Mouse (Mus musculus) kidney, embryonic 14.5 days (tissue): ENCODE measurements at regions not wholly inside any gene's neighbourhood (a gene's known extent, or its start where the extent isn't known, plus 50 kb on each side); places are given as distances from the start of the nearest gene placed in this dataset.

Source experiments
- ATAC-seq: fragments of 200-750 bp; cut with Nextera tagmentation; 2 replicates; pipeline ENCODE4 v1.8.0; 2017; ENCODE audit warnings: moderate number of reproducible peaks, mild to moderate bottlenecking, moderate TSS enrichment, moderate library complexity; ENCODE audit not compliant: low FRiP score, low TSS enrichment
- H3K27ac ChIP-seq: fragments of 300-500 bp; sonication (generic); 2 replicates; pipeline ENCODE4 v1.5.1; 2014; ENCODE audit warnings: low read depth, mild to moderate bottlenecking, low read length, moderate library complexity, mixed read lengths
- H3K27me3 ChIP-seq: fragments of 300-500 bp; sonication (generic); 2 replicates; pipeline ENCODE4 v1.6.1; 2014; ENCODE audit warnings: mild to moderate bottlenecking, low read length; ENCODE audit not compliant: control insufficient read depth, insufficient read depth
- H3K36me3 ChIP-seq: fragments of 300-500 bp; sonication (generic); 2 replicates; pipeline ENCODE4 v1.6.1; 2014; ENCODE audit warnings: low read length, mixed read lengths; ENCODE audit not compliant: control insufficient read depth, insufficient read depth
- H3K4me1 ChIP-seq: fragments of 300-500 bp; sonication (generic); 2 replicates; pipeline ENCODE4 v1.6.1; 2014; ENCODE audit warnings: low read length, mixed read lengths; ENCODE audit not compliant: control insufficient read depth, insufficient read depth
- H3K4me2 ChIP-seq: fragments of 300-500 bp; sonication (generic); replicated peaks from 2 replicates; pipeline ENCODE4 v1.6.1; 2014; ENCODE audit warnings: low read depth, mild to moderate bottlenecking, low read length
- H3K4me3 ChIP-seq: fragments of 300-500 bp; sonication (generic); 2 replicates; pipeline ENCODE4 v1.5.1; 2014; ENCODE audit warnings: mild to moderate bottlenecking, low read length
- H3K9ac ChIP-seq: fragments of 300-500 bp; sonication (generic); 2 replicates; pipeline ENCODE4 v1.6.1; 2014; ENCODE audit warnings: low read depth, mild to moderate bottlenecking, low read length, moderate library complexity
- H3K9me3 ChIP-seq: fragments of 300-500 bp; sonication (generic); 2 replicates; pipeline ENCODE4 v1.6.1; 2016; ENCODE audit warnings: low read length; ENCODE audit not compliant: control insufficient read depth
- WGBS: fragments of 180-500 bp; shearing (Covaris S2); extraction: QIAGEN DNeasy Blood & Tissue Kit; methylation state at CpG from one replicate; pipeline ENCODE4 v1.1.7; 2014; 5-methylcytosine and 5-hydroxymethylcytosine counted together

GRCm38 (mm10) chr11:19160669-19161068 is 141.9 kb upstream of the Meis1 start:
- WGBS: 31% methylated on average over 5 of the region's 5 CpGs
- no peaks in the 10 kb centered on the region for H3K27me3 ChIP-seq
- H3K27ac ChIP-seq: no peak overlapping the region
- no peaks in the 10 kb centered on the region for H3K9me3 ChIP-seq
- H3K9ac ChIP-seq: no peak overlapping the region
- ATAC-seq: no peak
- H3K4me2 ChIP-seq: no peak overlapping the region
- no peaks in the 10 kb centered on the region for H3K36me3 ChIP-seq
- H3K4me3 ChIP-seq: no peak overlapping the region
- no peaks in the 10 kb centered on the region for H3K4me1 ChIP-seq

- Histone ChIP-seq H3K27ac (no peak overlapping the region), H3K4me3 (no peak overlapping the region), H3K9me3 (no peaks in the 10 kb centered on the region), H3K4me1 (no peaks in the 10 kb centered on the region), H3K4me2 (no peak overlapping the region), H3K36me3 (no peaks in the 10 kb centered on the region), H3K27me3 (no peaks in the 10 kb centered on the region), H3K9ac (no peak overlapping the region)
- 93% methylated on average over 2 of the region's 2 CpGs for WGBS
- ATAC-seq: no peak
Observed at GRCm38 (mm10) chr11:19170938-19171337, 152.2 kb upstream of the Meis1 start.

- ATAC-seq: no peak
- Histone ChIP-seq H3K4me1 (no peaks in the 10 kb centered on the region), H3K9me3 (no peaks in the 10 kb centered on the region), H3K9ac (no peak overlapping the region), H3K36me3 (no peaks in the 10 kb centered on the region), H3K4me3 (no peak overlapping the region), H3K4me2 (no peak overlapping the region), H3K27me3 (no peaks in the 10 kb centered on the region), H3K27ac (no peak overlapping the region)
- 90% methylated on average over 13 of the region's 13 CpGs for WGBS
Observed at GRCm38 (mm10) chr11:19174305-19175017, 155.7 kb upstream of the Meis1 start.

- H3K4me3 ChIP-seq: no peak overlapping the region
- H3K9ac ChIP-seq: no peak overlapping the region
- H3K4me1 ChIP-seq: no peaks in the 10 kb centered on the region
- no peaks in the 10 kb centered on the region for H3K9me3 ChIP-seq
- WGBS: 91% methylated on average over 1 of the region's 1 CpGs
- H3K36me3 ChIP-seq: no peaks in the 10 kb centered on the region
- no peak overlapping the region for H3K27ac ChIP-seq
- H3K27me3 ChIP-seq: no peaks in the 10 kb centered on the region
- ATAC-seq: no peak
- H3K4me2 ChIP-seq: no peak overlapping the region
Observed at GRCm38 (mm10) chr11:19179290-19179689, 160.5 kb upstream of the Meis1 start.

- 73% methylated on average over 2 of the region's 2 CpGs for WGBS
Observed at GRCm38 (mm10) chr11:19189778-19190177, 171.0 kb upstream of the Meis1 start.

DNA sequence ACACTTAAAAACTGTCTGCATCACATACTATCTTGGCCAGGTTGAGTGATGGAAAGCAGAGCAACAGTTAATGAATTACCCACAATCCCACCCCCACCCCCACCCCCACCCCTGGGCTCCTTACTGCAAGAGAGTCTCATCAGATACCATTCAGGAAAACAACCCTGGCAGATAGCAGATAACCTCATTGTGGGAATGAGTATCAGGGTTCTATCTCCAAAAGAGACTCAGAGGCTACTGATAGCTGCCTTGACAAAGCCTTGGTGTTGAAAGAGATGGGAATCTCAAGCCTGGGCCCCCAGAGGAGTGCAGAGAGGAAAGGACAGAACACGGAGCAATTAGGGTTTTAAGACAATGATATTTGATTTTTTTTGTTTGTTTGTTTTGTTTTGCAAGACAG is 175.7 kb upstream of the Meis1 start:
- no peaks in the 10 kb centered on the region for H3K9me3 ChIP-seq
- no peak overlapping the region for H3K4me2 ChIP-seq
- WGBS: 64% methylated on average over 1 of the region's 1 CpGs
- no peak overlapping the region for H3K27ac ChIP-seq
- H3K4me1 ChIP-seq: no peaks in the 10 kb centered on the region
- no peak overlapping the region for H3K4me3 ChIP-seq
- ATAC-seq: no peak
- H3K27me3 ChIP-seq: no peaks in the 10 kb centered on the region
- H3K36me3 ChIP-seq: no peaks in the 10 kb centered on the region
- H3K9ac ChIP-seq: no peak overlapping the region

More at GRCm38 (mm10) chr11:19189778-19190177, 171.0 kb upstream of the Meis1 start:
- Histone ChIP-seq H3K4me1 (no peaks in the 10 kb centered on the region), H3K4me2 (no peak overlapping the region), H3K9ac (no peak overlapping the region), H3K36me3 (no peaks in the 10 kb centered on the region), H3K9me3 (no peaks in the 10 kb centered on the region), H3K27ac (no peak overlapping the region), H3K27me3 (no peaks in the 10 kb centered on the region), H3K4me3 (no peak overlapping the region)
- no peak for ATAC-seq

DNA sequence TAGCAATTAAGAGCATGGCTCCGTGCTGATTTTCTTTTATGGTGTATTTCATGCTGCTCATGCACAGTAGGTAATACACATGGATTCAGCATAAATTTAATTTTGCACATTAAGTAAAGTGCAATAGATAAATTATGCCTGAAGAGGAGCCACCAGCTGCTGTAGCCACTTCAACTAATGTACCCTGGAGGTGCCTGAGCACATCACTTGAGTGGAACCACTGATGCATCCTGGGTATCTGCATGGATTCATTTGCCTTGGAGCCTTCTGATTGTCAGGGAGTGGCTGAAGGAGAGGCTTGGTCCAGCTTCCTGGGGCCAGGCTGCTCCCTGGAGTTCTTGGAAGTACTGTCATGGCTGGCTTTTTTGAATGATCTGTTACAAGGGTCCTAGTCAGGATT is 179.0 kb upstream of the Meis1 start:
- H3K4me3 ChIP-seq: no peak overlapping the region
- 83% methylated on average over 1 of the region's 1 CpGs for WGBS
- no peak for ATAC-seq
- no peaks in the 10 kb centered on the region for H3K9me3 ChIP-seq
- H3K27ac ChIP-seq: no peak overlapping the region
- no peaks in the 10 kb centered on the region for H3K27me3 ChIP-seq
- H3K9ac ChIP-seq: no peak overlapping the region
- H3K4me2 ChIP-seq: no peak overlapping the region
- H3K36me3 ChIP-seq: no peaks in the 10 kb centered on the region
- no peaks in the 10 kb centered on the region for H3K4me1 ChIP-seq

- no peaks in the 10 kb centered on the region for H3K9me3 ChIP-seq
- H3K4me2 ChIP-seq: no peak overlapping the region
- H3K36me3 ChIP-seq: no peaks in the 10 kb centered on the region
- peaks cover 4% of the 10 kb centered on the region; the same call in 1 of the 2 replicates for H3K4me1 ChIP-seq
- ATAC-seq: no peak
- 87% methylated on average over 8 of the region's 8 CpGs for WGBS
- no peak overlapping the region for H3K4me3 ChIP-seq
- H3K27me3 ChIP-seq: no peaks in the 10 kb centered on the region
- no peak overlapping the region for H3K27ac ChIP-seq
- H3K9ac ChIP-seq: no peak overlapping the region
Observed at GRCm38 (mm10) chr11:19202602-19203517, 184.1 kb upstream of the Meis1 start.

- Histone ChIP-seq H3K9me3 (no peaks in the 10 kb centered on the region), H3K9ac (no peak overlapping the region), H3K27me3 (no peaks in the 10 kb centered on the region), H3K4me2 (no peak overlapping the region), H3K27ac (no peak overlapping the region), H3K36me3 (no peaks in the 10 kb centered on the region), H3K4me1 (peaks cover 4% of the 10 kb centered on the region; the same call in 1 of the 2 replicates), H3K4me3 (no peak overlapping the region)
- WGBS: 85% methylated on average over 4 of the region's 4 CpGs
- no peak for ATAC-seq
Observed at GRCm38 (mm10) chr11:19203518-19203900, 184.7 kb upstream of the Meis1 start.
